Mouse (Mus musculus): ENCODE results near the gene Blzf1. TPM values are rescaled to one million over a fixed set of nuclear protein-coding genes. Genes with fewer than 3 reads are reported as not detected.

Gene Blzf1
- polyA plus RNA-seq, 1 experiment from 2014 or later, result 33.0 TPM

DNA sequence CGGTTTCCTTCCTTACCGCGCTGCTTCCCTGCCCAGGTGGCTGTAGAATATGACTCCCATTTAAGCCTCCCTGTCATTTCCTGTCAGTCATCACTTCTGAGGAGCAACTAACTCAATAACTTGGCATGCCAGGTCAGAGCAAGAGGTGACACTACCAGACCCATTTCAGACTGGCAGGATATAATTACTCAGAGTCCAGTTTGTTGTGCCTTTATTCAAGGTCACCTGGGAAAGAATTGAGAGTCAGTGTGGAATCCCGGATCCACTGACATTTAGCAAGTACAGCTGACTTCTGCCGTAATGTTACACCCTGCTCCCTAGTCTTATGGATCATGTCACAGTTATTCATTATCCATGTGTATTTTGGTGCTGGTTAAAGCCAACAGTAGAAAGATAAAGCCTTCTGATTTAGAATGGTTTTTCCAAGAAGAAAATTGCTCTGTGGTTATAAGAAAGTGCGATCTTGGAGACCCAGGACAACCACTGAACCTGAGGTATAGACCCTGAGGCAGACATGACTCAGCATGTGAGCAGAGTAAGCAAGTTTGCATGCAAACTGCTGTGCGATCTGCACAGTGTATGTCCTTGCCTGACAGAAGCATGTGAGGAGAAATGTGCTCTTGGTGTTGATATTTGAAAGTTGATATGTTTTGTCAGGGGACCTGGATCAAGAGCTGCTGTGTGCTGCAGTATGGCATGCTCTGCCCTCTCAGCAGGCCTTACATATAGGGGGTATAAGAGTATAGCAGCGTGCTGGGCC, 56.7 kb downstream of the Blzf1 start:
- WGBS, result 68% methylated on average over 8 of the region's 8 CpGs
- Histone ChIP-seq H3K4me1 (replicated peaks) (peaks cover 26% of the 10 kb centered on the region), H3K9ac (peak overlapping the region; percentile 78; the same call in 1 of the 2 replicates), H3K4me2 (peak overlapping the region; percentile 76), H3K27me3 (peaks cover 12% of the 10 kb centered on the region; the same call in 1 of the 2 replicates), H3K4me3 (peak overlapping the region; percentile 74), H3K27ac (no peak overlapping the region), H3K36me3 (no peaks in the 10 kb centered on the region), H3K9me3 (no peaks in the 10 kb centered on the region)
- no peak for ATAC-seq (ENCODE audit: low FRiP score)

DNA sequence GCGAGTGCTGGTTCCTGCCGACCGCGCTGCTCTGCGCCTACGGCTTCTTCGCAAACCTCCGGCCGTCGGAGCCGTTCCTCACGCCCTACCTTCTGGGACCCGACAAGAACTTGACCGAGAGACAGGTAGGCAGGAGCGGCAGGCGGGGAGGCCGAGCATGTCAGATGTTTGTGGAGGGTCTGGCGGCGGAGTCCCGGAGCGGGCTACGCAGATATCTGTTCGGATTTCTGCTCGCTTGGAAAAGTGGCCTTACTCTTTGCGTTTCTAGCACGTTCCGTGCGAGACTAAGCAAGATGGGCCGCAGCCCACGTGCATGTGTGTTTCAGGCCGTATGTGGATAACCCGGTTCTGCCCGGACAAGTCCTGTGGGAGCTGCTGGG, 58.0 kb downstream of the Blzf1 start:
- peaks cover 26% of the 10 kb centered on the region for H3K4me1 ChIP-seq (replicated peaks)
- peaks cover 12% of the 10 kb centered on the region; the same call in 1 of the 2 replicates for H3K27me3 ChIP-seq
- no peaks in the 10 kb centered on the region for H3K9me3 ChIP-seq
- under 1% methylated on average over 33 of the region's 33 CpGs for WGBS
- H3K4me3 ChIP-seq, result peak overlapping the region; percentile 74
- peak overlapping the region; percentile 74 for H3K27ac ChIP-seq
- no peaks in the 10 kb centered on the region for H3K36me3 ChIP-seq
- H3K9ac ChIP-seq, result peak overlapping the region; percentile 78
- peak; percentile 23 for ATAC-seq (ENCODE audit: low FRiP score)
- H3K4me2 ChIP-seq, result peak overlapping the region; percentile 76

DNA sequence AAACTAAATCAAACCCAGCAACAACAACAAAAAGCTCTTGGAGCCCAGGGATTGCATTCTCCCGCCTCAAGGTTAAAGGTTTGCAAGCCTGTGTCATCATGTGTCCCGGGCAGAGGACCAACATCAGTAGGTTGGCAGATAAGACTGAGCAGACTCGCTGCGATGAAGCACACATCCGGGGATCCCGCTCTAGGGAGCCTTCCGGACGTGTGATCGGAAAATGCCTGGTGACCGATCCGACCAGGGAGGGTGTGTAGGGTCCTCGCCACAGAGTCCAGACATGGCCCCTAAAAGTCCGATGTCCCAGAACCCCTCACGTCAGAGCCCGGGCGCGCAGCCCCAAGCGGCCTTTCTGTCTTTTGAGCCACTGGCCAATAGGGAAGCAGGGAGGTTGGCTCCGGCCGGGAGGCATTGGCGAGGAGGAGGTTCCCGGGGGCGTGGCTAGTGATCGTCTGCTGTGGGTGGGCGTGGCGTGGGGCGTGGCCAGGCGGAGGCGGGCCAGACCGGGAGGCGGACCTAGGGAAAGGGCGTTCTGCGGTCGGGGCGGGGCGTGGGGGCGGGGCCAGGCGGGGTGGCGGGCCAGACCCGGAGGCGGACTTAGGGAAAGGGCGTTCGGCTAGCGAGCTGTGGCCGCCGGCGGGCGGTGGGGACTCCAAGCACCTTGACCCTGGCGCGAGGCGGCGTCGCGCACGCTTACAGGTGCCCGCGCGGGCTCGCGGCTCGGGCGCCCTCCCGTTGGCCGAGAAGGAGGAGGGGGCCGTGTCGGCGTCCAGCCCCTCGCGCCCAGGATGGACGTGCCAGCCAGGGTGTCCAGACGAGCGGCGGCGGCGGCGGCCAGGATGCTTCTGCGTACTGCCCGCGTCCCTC, 58.6 kb downstream of the Blzf1 start, which contains the start of gene Slc19a2:
TSS of gene Slc19a2 (plus strand) at position 582 of the 867 bp plus-strand sequence.
- H3K27me3 ChIP-seq, result peaks cover 12% of the 10 kb centered on the region; the same call in 1 of the 2 replicates
- peak within 1 kb of the TSS; percentile 78 for H3K9ac ChIP-seq
- H3K4me1 ChIP-seq (replicated peaks), result peaks cover 26% of the 10 kb centered on the region
- H3K4me3 ChIP-seq, result peak within 1 kb of the TSS; percentile 74
- no peaks in the 10 kb centered on the region for H3K9me3 ChIP-seq
- H3K36me3 ChIP-seq, result no peaks in the 10 kb centered on the region
- H3K4me2 ChIP-seq, result peak within 1 kb of the TSS; percentile 76
- peak; percentile 97 for ATAC-seq (ENCODE audit: low FRiP score)
- peak within 1 kb of the TSS; percentile 80 for H3K27ac ChIP-seq
- under 1% methylated on average over 68 of the region's 79 CpGs for WGBS

DNA sequence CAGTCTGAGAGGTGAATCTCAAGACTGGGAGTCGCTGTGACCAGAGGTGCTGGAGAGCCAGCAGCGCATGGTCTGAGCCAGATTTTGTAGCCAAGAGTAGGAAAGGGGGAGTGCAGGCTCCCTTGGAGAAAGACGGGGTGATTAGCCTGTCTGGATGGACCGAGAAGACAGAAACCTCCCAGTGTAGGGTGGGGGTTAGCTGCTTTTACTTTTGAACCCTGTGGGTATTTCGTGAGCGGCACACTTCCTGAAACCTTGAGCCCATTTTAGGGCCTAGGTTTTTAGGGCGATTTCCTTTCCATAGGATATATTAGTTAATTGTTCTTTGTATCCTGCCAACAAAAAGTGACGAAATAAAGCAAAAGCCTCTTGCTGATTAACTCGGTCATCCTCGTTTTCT, 59.3 kb downstream of the Blzf1 start:
- 6% methylated on average over 10 of the region's 10 CpGs for WGBS
- ATAC-seq (ENCODE audit: low FRiP score), result no peak

DNA sequence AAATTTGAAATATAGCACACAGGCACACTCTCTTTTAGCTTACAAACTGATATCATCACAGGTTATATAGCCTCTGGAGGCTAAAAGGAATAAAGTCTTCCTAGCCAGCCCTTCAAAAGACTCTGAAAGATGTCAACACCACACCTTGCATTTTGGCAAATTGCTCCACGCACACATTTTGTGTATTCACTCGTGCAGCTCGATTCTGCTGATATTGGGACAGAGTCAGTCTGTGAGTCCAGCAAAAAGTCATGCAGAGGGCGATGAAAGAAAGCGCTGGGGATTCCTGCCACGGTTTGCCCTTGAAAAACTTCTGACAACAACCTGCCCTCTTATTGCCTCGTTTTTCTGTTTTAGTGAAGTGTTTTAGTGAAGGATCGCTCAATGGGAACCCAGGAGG, 59.8 kb downstream of the Blzf1 start:
- no peaks in the 10 kb centered on the region for H3K36me3 ChIP-seq
- H3K4me1 ChIP-seq (replicated peaks), result peaks cover 26% of the 10 kb centered on the region
- H3K4me2 ChIP-seq, result peak overlapping the region; percentile 76
- no peaks in the 10 kb centered on the region for H3K9me3 ChIP-seq
- H3K9ac ChIP-seq, result peak overlapping the region; percentile 71
- 34% methylated on average over 8 of the region's 8 CpGs for WGBS
- no peak overlapping the region for H3K27ac ChIP-seq
- 0 out of 2 replicates have a peak overlapping the region, but pooled peaks have one; percentile 74 for H3K4me3 ChIP-seq
- ATAC-seq (ENCODE audit: low FRiP score), result no peak
- H3K27me3 ChIP-seq, result peaks cover 12% of the 10 kb centered on the region; the same call in 1 of the 2 replicates

More for the DNA sequence above, 59.3 kb downstream of the Blzf1 start:
- Histone ChIP-seq H3K4me3 (peak overlapping the region; percentile 74), H3K4me2 (peak overlapping the region; percentile 76), H3K9ac (peak overlapping the region; percentile 71), H3K4me1 (replicated peaks) (peaks cover 26% of the 10 kb centered on the region), H3K27ac (no peak overlapping the region), H3K27me3 (peaks cover 12% of the 10 kb centered on the region; the same call in 1 of the 2 replicates), H3K36me3 (no peaks in the 10 kb centered on the region), H3K9me3 (no peaks in the 10 kb centered on the region)

DNA sequence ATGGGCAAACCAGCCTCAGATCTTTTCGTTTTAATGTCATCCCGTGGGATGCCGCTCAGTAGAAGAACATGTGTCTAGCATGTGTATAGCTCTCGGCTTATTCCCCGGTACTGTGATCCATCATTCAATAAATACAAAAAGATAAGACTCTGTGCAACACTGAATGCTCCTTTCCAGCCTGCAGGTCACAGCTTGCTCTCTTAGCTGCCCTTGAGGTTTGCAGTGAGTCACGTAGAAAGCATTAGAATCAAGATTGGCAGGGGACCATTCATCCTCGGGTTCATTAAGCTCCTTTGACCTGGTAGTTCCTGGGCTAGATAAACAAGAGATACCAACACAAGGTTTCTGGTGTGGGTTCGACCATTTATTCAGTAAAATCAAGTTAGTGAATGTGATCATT, 64.5 kb downstream of the Blzf1 start:
- Histone ChIP-seq H3K27me3 (no peaks in the 10 kb centered on the region), H3K9ac (no peak overlapping the region), H3K9me3 (no peaks in the 10 kb centered on the region), H3K27ac (no peak overlapping the region), H3K4me3 (no peak overlapping the region), H3K4me2 (no peak overlapping the region), H3K36me3 (no peaks in the 10 kb centered on the region), H3K4me1 (replicated peaks) (peaks cover 5% of the 10 kb centered on the region)
- no peak for ATAC-seq (ENCODE audit: low FRiP score)
- WGBS, result 70% methylated on average over 8 of the region's 8 CpGs

DNA sequence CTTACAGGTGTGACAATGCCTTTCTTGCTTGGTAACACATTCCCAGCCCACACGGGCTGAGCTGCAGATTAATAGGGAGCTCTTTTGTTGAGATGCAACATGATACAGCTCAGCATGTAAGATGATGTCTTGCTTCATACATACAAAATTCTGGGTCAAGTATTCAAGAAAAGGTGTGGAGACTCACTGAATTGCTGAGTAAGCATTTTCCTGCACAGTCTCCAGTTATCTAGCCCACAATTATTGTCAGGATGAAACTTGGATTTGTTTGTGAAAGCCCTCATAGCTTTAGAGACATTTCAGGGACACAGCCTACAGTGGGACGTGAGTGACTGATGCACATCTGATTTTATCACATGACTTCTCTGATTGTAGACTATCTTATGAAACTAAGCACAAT, 65.8 kb downstream of the Blzf1 start:
- Histone ChIP-seq H3K27ac (no peak overlapping the region), H3K4me1 (replicated peaks) (no peaks in the 10 kb centered on the region), H3K9ac (no peak overlapping the region), H3K4me2 (no peak overlapping the region), H3K27me3 (no peaks in the 10 kb centered on the region), H3K4me3 (no peak overlapping the region), H3K36me3 (no peaks in the 10 kb centered on the region), H3K9me3 (no peaks in the 10 kb centered on the region)
- no peak for ATAC-seq (ENCODE audit: low FRiP score)
- 83% methylated on average over 2 of the region's 2 CpGs for WGBS

Other genes with a start within 250 kb of the Blzf1 start
- 0.09 and 0.17 TPM in 2 replicates for gene Sell, start 245.5 kb downstream of the Blzf1 start, polyA plus RNA-seq (2015; fragmentation: Nextera tagmentation; extraction: Ambion mirVana)
- gene Selp, start 192.2 kb downstream of the Blzf1 start, polyA plus RNA-seq (2015; fragmentation: Nextera tagmentation; extraction: Ambion mirVana), result 0.13 TPM in 1 of 2 replicates, not detected in the other
- 0.06 and 0.10 TPM in 2 replicates for gene F5, start 155.7 kb downstream of the Blzf1 start, polyA plus RNA-seq (2015; fragmentation: Nextera tagmentation; extraction: Ambion mirVana)
- 5.8 and 7.1 TPM in 2 replicates for gene Slc19a2, start 58.4 kb downstream of the Blzf1 start, polyA plus RNA-seq (2015; fragmentation: Nextera tagmentation; extraction: Ambion mirVana)
- 22.7 TPM in 2 replicates for gene Ccdc181, start 31.9 kb downstream of the Blzf1 start, polyA plus RNA-seq (2015; fragmentation: Nextera tagmentation; extraction: Ambion mirVana)
- gene Nme7, start 3.4 kb downstream of the Blzf1 start, polyA plus RNA-seq (2015; fragmentation: Nextera tagmentation; extraction: Ambion mirVana), result 30.1 and 30.3 TPM in 2 replicates
- gene Atp1b1, start 150.9 kb upstream of the Blzf1 start, polyA plus RNA-seq (2015; fragmentation: Nextera tagmentation; extraction: Ambion mirVana), result 129 and 131 TPM in 2 replicates